Mouse (Mus musculus) liver, postnatal 0 days (tissue): ENCODE results near the gene Ttf1.

ENCODE experiments used
- CTCF ChIP-seq: sonication (generic); IDR thresholded peaks from 2 replicates; pipeline ENCODE4 v1.5.1; 2016; ENCODE audit warnings: antibody characterized with exemption, low read depth
- EP300 ChIP-seq: IDR thresholded peaks from 2 replicates; pipeline ENCODE4 v1.6.1; 2016; ENCODE audit warnings: antibody characterized with exemption, low read depth, mild to moderate bottlenecking

- TF ChIP-seq CTCF = no peak
- no peak for TF ChIP-seq EP300
Observed at GRCm38 (mm10) chr2:29025284-29025683, 34.8 kb upstream of the Ttf1 start.
